Mouse (Mus musculus): ENCODE data around the gene T.

Gene T

DNA sequence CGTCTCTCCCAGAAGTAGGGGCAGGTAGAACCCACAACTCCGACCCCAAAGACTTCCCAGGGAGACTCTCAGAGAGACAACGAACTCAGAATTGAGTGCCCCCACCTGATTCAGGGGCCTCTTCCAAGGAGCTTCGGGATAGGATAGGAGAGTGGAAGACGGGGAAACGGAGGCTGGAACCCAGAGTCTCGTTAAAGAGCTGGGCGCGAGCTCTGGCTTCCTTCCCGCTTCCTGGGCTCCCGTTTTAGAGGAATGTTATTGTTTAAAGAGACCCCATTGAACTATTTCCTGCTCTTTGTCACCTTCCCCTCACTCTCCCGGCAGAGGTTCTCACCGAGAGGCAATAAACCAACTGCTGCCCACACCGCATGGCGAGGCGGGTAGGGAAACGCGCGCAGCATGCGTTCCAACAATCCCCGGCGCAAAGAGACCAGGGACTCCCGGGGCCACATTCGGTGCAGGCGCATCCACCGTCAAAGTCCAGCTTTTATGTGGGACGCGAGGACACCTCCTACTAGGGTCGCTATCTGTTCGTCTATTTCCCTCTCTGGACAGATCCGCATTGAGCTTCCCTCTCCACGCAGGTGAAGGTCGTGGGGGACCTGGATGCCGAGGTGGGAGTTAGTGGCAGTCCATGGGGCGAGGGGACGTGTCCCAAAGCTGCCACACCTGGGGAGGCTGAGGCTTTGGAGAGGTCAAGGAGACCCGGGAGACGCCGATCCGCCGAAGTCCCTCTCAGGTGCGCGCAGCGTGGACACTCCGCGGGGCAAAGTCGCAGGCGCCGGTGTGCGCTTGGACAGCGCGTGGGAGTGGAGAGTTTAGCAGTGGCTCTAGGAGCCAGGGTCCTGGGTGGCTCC lies 874 bp upstream of the T start:
- DNase-seq: no peak

- no peak for DNase-seq
Observed at GRCm38 (mm10) chr17:8436184-8436583, 2.0 kb downstream of the T start.

GRCm38 (mm10) chr17:8444062-8444461 lies 9.8 kb downstream of the T start:
- DNase-seq: no peak

- no peak for DNase-seq
Observed at GRCm38 (mm10) chr17:8447676-8448192, 13.5 kb downstream of the T start.

DNA sequence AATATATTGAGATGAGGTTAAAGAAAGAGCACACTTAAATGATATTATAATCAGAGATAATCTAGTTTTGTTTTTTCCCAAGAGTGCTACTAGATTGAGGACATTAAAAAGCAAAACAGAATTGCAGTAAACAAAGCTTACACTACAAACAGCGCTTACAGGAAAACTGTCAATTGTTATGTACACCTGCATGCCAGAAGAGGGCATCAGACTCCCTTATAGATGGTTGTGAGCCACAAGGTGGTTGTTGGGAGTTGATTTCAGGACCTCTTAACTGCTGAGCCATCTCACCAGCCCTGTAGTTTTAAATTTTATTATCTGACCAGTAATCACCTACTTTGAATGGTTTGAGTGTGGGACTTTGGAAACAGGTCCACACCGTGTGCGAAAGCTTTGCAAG lies 14.1 kb downstream of the T start:
- DNase-seq: no peak

DNA sequence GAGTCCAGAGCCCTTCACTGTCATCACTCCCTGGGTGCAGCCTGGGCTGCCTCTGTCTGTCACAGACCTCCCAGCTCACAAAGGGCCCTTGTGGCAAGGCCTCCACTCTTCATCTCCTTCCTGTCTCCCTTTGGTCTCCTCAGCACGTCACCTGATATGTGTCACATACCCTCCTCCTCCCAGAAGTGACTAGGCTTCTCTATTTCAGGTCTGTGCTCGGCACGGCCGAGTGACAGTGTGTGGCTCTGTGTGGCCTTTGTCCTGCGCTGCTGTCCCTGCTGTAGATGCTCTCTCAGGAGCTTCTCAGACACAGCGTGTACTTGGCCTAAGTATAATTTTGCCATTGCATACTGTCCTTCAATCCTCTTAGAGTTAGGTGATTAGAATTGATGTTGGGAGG lies 21.0 kb downstream of the T start:
- no peak for DNase-seq

- no peak for DNase-seq
Observed at GRCm38 (mm10) chr17:8455601-8456000, 21.4 kb downstream of the T start.

GRCm38 (mm10) chr17:8456856-8457460 lies 22.7 kb downstream of the T start:
- no peak for DNase-seq

DNA sequence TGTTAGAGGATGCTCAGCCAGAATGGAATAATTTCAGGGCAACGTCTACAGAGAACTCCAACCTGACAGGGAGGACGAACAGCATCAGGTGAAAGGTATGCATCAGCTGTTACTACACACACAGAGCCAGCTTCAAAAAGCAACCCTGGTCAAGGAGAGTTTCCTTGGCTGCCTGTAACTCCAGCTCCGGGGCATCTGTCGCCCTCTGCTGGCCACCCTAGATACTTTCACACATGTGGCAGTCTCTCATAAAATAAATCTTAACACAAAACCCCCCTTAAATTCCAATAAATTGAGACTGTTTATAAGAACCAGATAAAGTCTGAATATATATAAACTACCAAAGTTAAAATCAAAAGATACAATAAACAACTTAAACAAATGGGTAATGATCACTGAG lies 27.3 kb downstream of the T start:
- DNase-seq: peak; percentile 35

DNA sequence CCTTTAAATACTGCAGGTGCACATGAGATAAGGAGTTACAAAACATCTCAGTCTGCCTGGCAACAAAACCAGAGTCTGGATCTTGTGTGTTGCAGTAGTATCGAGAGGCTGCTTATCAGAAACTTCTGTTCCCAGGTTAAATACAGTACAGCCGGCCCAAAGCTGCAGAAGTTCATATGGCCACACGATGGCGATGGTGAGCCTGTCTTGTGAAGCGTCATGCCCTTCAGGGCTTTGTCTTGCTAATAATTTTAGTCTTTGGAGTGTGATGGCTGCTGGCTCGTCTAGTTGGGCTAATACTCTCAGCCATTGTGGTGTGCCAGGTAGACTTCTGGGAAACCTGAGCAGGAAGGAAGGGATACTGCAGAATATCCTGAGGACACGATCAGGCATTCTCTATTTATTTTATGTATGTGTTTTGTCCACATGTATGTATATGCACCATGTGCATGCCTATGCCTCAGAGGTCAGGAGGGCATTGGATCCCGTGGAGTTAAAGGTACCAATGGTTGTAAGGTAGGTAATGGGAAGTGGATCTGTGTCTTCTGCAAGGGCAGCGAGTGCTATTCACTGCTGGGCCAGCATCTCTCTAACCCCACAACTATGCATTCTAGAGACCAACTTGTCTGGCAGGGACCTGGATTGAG lies 29.4 kb downstream of the T start:
- peak; percentile 49 for DNase-seq

GRCm38 (mm10) chr17:8467771-8468170 lies 33.5 kb downstream of the T start:
- DNase-seq: no peak

DNA sequence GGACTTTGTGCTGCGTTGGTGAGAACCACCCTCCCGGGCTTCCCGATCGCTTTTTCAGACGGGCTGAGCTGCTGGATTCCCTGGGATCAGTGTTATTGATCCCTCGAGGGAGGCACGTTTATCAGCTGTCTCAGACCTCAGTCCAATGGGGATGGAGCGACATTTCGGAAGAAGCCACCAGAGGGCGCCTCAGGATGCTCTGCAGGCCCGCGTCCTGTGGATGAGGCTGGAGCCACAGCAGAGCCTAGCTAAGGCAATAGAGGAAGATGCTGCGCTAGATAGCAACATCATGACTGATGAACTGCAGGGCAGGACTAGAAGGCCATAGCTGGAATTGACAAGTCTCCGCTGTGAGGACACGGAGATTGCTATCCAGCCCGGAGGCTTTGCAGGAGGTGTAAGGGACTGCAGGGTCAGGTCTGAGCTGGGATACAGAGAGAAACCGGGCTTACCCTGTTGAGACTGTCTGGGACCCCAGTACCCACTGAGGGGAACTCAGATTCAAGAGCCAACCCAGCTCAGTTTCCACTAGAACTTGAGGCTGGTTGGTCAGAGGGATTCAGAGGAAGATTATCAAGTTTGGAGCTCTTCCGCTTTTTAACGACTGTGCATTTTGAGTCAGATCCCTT lies 34.6 kb downstream of the T start:
- peak; percentile 65 for DNase-seq

- no peak for DNase-seq
Observed at GRCm38 (mm10) chr17:8478554-8478953, 44.3 kb downstream of the T start.

GRCm38 (mm10) chr17:8479493-8480128 lies 45.4 kb downstream of the T start:
- DNase-seq: no peak

DNA sequence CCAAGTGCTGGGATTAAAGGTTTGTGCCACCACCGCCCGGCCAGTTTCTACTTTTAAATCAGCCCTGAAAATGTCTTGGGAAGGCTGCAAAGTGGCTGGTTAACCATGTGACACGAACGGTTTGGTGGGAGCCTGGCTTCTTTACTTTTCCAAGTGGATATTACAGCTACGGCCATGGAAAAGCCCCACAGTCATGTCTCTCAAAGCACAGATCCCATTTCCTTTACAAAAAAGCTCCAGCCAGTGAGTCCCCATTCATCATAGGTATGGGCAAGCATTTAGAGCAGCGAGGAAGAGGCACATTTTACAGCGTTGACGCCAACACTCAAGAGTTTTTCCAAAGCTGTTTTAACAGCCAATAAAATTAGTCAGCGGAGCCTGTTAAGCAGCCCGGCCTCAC lies 47.6 kb downstream of the T start:
- no peak for DNase-seq

DNA sequence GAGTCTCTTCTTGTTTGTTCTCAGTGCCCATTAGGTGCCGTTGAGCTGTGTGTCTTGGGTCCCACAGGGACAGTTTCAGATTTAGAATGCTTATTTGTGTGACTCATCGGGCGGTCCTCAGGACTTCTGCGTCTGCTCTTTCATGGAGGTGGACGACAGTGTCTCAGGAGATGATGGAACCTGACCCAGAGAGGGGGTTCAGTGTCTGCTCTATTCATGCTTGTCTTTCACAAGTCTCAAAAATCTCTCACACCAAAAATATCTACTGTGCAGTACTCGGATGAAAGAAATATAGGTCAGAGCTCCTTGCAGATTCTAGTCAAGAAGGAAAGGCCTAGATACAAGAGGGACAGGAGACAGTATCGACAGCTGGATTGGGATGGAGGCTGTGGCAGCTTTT lies 48.7 kb downstream of the T start:
- no peak for DNase-seq

DNA sequence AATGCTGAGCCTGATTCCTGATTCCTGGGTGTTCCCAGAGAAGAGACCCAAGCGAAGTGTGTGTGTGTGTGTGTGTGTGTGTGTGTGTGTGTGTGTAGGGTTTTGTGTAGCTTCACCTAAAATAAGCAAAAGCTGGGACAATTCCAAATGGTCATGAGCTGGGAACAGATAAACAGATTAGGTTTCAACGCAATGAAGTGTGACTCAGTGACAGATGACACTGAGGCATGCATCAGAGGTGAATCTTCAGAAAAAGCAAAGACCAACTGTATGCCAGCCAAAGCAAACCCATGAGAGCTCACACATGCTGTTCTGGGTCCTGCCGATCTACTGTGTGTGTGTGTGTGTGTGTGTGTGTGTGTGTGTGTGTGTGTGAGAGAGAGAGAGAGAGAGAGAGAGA lies 50.0 kb downstream of the T start:
- DNase-seq: no peak

DNA sequence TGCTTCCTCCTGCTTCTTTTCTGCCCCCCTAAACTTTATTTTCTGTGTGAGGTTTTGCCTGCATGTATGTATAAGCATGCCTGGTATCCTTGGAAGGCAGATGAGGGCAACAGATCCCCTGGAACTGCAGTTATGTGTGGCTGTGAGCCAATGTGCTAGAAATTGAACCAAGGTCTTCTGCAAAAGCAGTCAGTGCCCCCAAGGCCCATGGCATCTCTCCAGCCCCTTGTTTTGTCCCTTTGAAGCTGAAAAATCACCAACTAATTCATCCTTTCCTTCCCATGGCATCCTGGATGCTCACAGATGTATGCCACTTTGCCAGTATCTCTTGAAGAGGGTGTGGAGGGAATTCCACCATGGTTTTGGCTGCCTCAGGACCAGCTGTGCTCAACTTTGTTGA lies 50.9 kb downstream of the T start:
- DNase-seq: no peak

DNA sequence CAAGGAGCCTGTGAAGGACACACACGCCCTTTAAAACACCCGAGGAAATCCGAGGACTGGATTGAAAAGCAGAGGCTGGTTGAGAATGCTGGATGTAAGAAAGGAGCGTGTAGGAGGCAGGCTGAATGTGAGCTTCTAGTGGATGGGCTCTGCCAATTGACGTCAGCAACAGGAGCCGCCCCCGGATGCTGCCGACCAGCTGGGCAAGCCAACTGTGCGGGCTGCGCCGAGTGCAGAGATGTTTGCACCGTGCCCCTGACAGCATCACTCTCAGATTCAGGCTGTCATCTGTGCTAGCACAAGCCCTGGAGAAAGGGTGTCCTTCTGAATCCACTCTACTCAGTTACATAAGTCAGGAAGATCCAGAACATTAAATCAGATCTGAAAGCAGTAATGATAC lies 53.6 kb downstream of the T start:
- DNase-seq: peak; percentile 8

DNA sequence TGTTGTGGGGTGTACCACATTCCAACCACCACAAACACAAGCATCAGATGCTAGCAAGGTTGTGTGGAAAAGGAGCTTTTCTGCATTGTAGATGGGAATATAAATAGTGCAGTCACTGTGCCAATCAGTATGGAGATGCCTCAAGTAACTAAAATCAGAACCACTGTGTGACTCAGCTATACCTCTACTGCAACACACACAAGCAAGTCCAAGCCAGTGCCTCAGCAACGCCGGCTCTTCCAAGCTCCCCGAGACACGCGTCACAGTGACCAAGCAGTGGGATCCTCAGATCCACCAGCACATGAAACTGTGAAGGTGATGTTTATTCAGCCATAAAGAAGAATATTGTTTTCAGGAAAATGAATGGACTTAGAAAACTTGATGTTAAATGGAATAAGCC lies 56.7 kb downstream of the T start:
- no peak for DNase-seq

All from liver (tissue).